Mouse (Mus musculus): ENCODE data around the gene Prrt2.

DNA sequence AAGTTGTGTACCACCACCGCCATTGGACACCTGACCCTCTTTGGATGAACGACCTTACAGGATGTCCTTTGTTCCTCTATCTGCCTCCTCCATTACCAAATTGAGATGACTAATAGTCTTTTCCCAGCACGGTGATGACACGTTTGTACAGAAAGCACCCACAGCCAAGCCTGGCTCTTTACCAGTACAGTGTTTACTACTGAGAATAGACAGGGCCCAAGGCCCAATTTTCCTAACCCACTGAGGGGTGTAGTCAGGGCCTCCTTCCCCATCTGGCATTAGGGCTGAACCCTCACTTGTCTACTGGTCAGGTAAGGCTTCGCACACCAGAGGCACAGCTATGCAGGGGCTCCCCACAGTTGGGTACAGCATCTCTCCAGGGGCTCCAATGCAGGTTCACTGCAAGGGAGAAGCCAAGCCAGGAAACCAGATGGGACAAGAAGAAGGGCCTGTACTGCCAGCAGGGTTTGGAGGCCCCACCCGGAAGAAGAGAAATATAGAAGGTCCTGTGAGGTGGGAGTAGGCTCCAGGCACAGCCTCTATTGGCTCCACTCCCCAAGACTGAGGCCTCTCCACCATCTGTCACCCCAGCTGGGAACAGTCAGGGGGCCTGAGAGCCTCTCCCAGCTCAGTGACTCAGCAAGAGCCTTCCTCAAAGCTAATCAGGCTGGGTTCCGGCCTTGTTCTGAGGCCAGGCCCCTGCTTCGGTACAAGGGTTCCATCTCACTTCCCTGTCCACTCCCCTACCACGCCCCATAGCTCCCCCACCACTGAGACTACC is 12.6 kb downstream of the Prrt2 start:
- TF ChIP-seq CTCF (IDR thresholded peaks at IDR 0.05; ENCODE audit: low read depth, low read length) (no peak), POLR2A (IDR thresholded peaks at IDR 0.05; ENCODE audit: borderline replicate concordance, low read depth, low read length) (no peak)
